Mouse (Mus musculus): ENCODE data around the gene Emc7.

Emc7 gene

DNA sequence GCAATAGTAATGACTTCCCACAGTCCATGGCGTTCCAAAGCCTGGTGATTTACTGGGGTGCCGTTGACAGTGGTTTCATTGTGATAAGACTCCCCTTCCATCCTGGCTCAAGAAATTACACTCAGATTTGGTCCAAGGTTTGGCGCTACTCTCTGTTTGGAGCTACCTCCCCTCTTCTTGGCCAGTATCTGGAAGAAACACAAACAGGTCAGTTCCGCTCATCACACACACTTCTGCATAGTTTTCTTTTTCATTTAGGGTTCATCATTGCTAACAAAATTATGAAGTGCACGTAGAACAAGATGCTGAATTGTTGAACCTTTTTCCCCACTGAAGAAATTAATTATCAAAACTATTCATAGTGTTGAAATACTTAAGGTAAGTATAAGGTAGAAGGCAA, 25.9 kb downstream of the Emc7 start, which contains the start of gene Chrm5:
Gene Chrm5, minus strand, starts transcription at position 101 of the 400 bp plus-strand sequence.
- no peak for DNase-seq

DNA sequence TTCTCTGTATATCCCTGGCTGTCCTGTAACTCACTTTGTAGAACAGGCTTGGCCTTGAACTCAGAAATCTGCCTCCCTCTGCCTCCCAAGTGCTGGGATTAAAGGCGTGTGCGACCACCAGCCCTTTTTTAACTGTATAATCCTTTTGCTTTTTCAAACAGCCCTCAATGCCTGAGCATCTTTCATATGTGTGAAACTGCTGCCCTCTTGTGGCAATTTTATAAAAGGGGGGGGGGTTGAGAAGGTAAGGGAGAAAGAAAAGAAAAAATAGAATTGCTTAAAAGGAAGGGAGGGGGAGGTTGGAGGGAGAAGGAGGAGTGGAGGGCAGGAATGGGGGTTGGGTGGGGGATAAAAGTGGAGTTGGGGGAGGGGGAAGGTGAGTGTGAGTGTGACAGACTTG, 26.8 kb downstream of the Emc7 start:
- no peak for DNase-seq

GRCm38 (mm10) chr2:112482533-112483333, 27.9 kb downstream of the Emc7 start:
- no peak for DNase-seq

GRCm38 (mm10) chr2:112483334-112483651, 28.5 kb downstream of the Emc7 start:
- peak; percentile 45 for DNase-seq

DNA sequence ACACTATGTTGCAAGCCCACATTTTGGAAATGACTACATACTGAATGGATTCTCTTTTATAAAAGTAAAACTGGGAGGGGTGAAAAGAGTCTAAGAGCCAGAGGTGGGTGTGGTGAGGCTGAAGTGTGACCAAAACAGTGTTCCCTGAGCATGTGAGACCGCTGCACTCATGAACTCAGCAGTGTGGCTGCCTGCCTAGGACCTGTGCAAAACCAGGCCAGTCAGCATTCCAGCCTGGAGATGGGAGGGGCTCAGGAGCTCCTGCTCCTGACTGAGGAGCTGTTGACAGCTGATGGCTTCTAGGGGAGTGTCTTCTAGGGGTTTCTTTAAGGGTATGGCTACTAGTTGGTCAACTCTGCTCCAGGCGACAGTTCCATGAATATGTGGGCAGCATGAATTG, 30.1 kb downstream of the Emc7 start:
- DNase-seq, result no peak

GRCm38 (mm10) chr2:112490483-112491196, 35.8 kb downstream of the Emc7 start:
- DNase-seq, result no peak

GRCm38 (mm10) chr2:112491629-112492028, 36.8 kb downstream of the Emc7 start:
- DNase-seq, result no peak

GRCm38 (mm10) chr2:112492431-112492855, 37.6 kb downstream of the Emc7 start:
- DNase-seq, result no peak

DNA sequence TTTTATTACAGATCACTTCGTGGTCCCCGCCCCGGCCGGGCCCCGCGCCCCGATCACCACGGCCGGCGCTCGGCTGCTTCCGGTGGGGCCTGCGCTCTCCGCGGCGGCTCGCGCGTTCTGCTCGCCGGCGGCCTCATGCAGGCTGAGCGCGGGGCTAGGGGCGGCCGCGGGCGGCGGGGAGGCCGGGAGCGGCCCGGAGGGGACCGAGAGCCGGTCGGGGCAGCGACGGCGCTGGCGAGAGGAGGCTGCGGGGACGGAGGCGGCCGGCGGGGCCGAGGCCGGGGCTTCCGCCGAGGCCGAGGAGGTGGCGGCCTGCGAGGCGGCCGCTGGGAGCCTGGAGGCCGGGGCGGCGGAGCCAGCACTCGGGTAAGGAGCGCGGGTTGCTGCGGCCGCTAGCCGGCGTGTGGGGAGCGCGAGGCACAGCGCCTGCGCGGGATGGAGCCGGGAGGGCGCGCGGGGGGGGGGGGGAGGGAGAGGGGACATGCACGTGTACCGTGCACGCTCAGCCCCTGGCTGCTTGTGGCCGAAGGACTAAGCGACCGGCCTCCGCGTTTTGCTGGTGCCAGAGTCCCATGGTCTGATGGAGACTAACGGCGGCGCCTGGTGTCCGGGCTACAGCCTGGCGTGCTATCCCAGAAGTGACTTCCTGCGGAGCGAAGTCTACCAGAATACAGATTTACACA, 38.2 kb downstream of the Emc7 start, which contains the start of gene Aven:
Gene Aven, plus strand, starts transcription at position 109 of the 683 bp plus-strand sequence.
- peak; percentile 76 for DNase-seq

- DNase-seq, result no peak
Measured at GRCm38 (mm10) chr2:112493539-112494260, 38.9 kb downstream of the Emc7 start.

DNA sequence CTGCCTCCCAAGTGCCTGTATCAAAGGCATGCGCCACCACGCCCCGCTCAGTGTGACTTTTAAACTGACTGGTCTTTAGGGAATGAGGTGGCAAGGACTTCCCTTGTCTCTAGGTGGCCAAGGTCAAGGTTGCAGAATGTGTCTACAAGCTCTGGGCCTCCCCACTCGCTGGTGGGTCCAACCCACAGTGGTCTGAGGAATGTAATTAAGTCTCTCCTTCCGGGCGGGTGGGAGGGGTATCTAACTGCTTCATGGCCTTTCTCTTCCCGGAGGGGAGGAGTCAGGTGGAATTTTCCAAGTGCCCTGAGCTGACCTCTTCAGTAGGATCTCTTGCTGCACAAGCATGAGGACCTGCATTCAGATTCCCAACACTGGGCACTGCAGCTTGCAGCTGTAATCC, 43.1 kb downstream of the Emc7 start:
- DNase-seq, result no peak

DNA sequence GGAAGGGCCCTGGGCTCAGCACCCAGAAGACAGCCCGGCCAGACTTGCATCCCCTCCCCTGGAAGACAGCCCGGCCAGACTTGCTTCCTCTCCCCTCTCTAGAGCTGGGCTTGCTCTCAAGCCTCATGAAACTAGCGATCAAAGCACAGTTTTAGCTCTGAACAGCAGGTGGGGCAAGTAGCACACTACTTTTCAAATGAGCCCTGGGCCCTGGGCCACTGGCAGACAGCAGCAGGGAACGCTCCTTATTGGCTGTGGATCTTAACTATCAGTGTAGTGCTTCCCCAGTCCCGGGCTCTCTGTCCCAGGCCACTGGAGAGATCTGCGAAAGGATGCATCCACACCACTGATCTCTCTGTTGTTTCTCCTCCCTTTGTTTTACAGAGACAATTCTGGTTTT, 46.4 kb downstream of the Emc7 start:
- peak; percentile 66 for DNase-seq

GRCm38 (mm10) chr2:112503978-112504377, 49.2 kb downstream of the Emc7 start:
- no peak for DNase-seq

DNA sequence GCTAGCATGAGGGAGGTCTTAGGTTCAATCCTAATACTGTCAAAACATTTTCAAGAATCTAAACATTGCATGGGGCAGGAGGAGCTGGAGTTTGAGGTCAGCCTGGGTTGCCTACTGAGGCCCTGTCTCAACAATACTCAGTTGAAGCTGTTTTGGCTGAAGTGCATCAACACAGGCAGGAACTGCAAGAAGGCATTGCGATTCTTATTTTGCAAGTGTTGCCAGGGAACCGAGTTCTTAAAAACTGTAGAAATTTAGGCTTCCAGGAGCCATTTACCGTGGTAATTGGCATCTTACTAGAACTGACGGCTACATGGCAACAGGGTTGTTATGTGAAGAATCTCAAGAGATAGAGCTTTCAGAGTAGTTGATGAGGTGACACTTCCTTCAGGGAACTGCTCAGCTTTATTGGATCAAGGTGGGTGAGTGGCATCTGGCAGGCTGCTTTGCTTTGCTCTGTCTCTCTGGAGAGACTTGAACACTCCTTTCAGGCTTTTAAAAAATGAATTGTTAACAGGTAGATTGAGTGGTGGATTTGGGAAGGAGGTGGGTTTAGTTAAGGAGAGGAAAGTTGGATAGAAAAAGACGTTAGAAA, 52.1 kb downstream of the Emc7 start:
- DNase-seq, result no peak

- no peak for DNase-seq
Measured at GRCm38 (mm10) chr2:112507444-112507843, 52.6 kb downstream of the Emc7 start.

- DNase-seq, result no peak
Measured at GRCm38 (mm10) chr2:112510140-112510539, 55.3 kb downstream of the Emc7 start.

DNA sequence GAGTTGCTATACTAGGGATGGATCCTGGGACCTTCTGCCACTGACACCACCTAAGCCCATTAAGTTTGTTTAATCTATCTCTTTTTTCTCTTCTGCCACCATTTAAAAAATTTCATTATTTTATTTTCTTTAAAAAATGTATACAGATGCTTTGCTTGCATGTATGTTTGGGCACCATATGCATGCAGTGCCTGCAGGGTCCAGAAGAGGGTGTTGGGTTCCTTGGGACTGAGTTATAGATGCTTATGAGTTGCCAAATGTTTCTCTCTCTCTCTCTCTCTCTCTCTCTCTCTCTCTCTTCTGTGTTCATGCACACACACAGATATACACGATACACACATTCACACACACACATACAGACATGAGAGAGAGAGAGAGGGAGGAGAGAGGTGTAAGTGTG, 58.2 kb downstream of the Emc7 start:
- DNase-seq, result no peak

DNA sequence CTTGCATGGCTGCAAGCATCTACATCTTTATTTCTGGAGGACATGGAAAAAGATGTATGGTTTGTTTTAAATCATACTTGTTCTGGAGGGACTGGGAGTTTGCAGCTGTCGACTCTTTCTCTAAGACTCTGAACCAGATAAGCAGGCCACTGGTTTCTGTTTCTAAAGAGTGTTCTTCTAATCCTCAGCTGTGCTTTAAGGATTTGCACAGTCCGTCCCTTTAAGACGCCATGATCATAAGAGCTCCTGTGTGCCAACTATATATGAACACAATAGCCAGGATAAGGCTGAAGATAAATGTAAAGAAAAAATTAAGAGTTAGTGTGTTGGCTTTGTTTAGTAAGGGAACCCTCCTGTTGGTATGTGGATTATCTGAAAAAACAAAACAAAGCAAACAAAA, 61.9 kb downstream of the Emc7 start:
- DNase-seq, result no peak

GRCm38 (mm10) chr2:112517218-112517617, 62.4 kb downstream of the Emc7 start:
- no peak for DNase-seq

DNA sequence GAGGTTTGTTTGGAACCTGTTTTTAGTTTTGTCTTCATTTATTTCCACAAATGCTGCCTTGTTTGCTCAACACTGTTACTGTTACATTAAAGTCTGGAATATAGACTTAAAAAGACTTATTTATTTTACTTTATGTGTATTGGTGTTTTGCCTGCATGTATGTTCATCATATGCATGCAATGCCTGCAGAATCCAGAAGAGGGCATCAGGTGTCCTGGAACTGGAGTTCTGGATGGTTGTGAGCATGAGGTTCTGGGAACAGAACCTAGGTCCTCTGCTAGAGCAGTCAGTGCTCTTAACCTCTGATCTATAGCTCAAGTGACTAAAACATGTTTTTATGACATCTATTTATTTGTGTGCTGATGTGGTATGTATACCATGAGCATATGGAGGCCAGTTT, 63.7 kb downstream of the Emc7 start:
- DNase-seq, result no peak

- DNase-seq, result no peak
Measured at GRCm38 (mm10) chr2:112520526-112521482, 66.0 kb downstream of the Emc7 start.
